Mouse (Mus musculus): ENCODE results near the gene Klc3.

GRCm38 (mm10) chr7:19413525-19413924 lies 9.6 kb upstream of the Klc3 start:
- no peak for TF ChIP-seq POLR2A (IDR thresholded peaks at IDR 0.05; ENCODE audit: insufficient read depth, low read depth, low read length)
- no peak for TF ChIP-seq EP300 (IDR thresholded peaks at IDR 0.05; ENCODE audit: insufficient read depth, low read depth, low read length)
- no peak for TF ChIP-seq CTCF (IDR thresholded peaks at IDR 0.05)

Measured in heart, adult 2 months (tissue).